Mouse (Mus musculus) heart, postnatal 0 days (tissue): ENCODE results near the gene Hoxa3. TPM values are rescaled to one million over a fixed set of nuclear protein-coding genes. Genes with fewer than 3 reads are reported as not detected.

Experiments
- ATAC-seq: fragments of 200-750 bp; cut with Nextera tagmentation; 2 replicates; pipeline ENCODE4 v1.8.0; 2017; ENCODE audit warnings: low read depth, moderate number of reproducible peaks, moderate library complexity; ENCODE audit not compliant: insufficient read depth
- DNase-seq: peaks from one replicate; pipeline ENCODE4 v3.0.0-alpha.2; 2016; ENCODE audit warnings: low spot score
- H3K27ac ChIP-seq: fragments of 300-500 bp; sonication (generic); 2 replicates; pipeline ENCODE4 v1.5.1; 2014; ENCODE audit warnings: low read depth, mild to moderate bottlenecking
- H3K27me3 ChIP-seq: fragments of 300-500 bp; sonication (generic); 2 replicates; pipeline ENCODE4 v1.6.1; 2014; ENCODE audit warnings: low read length, mixed read lengths; ENCODE audit not compliant: control insufficient read depth, insufficient read depth
- H3K36me3 ChIP-seq: fragments of 300-500 bp; sonication (generic); replicated peaks from 2 replicates; pipeline ENCODE4 v1.6.1; 2014; ENCODE audit warnings: low read length, mixed read lengths; ENCODE audit not compliant: control insufficient read depth, insufficient read depth
- H3K4me1 ChIP-seq: fragments of 300-500 bp; sonication (generic); 2 replicates; pipeline ENCODE4 v1.6.1; 2014; ENCODE audit warnings: antibody characterized with exemption; ENCODE audit not compliant: control insufficient read depth, insufficient read depth
- H3K4me2 ChIP-seq: fragments of 300-500 bp; sonication (generic); 2 replicates; pipeline ENCODE4 v1.6.1; 2014; ENCODE audit warnings: low read depth, mild to moderate bottlenecking, low read length, moderate library complexity
- H3K4me3 ChIP-seq: fragments of 300-500 bp; sonication (generic); 2 replicates; pipeline ENCODE4 v1.5.1; 2014; ENCODE audit warnings: low read depth, low read length
- H3K9ac ChIP-seq: fragments of 300-500 bp; sonication (generic); replicated peaks from 2 replicates; pipeline ENCODE4 v1.6.1; 2014; ENCODE audit warnings: low read depth, low read length, mixed read lengths
- H3K9me3 ChIP-seq: fragments of 300-500 bp; sonication (generic); replicated peaks from 2 replicates; pipeline ENCODE4 v1.6.1; 2016; ENCODE audit warnings: low read length; ENCODE audit not compliant: control insufficient read depth
- CTCF ChIP-seq: IDR thresholded peaks from 2 replicates; pipeline ENCODE4 v1.5.1; 2016; ENCODE audit warnings: antibody characterized with exemption, control low read depth, low read depth
- EP300 ChIP-seq: IDR thresholded peaks from 2 replicates; pipeline ENCODE4 v1.6.1; 2016; ENCODE audit warnings: antibody characterized with exemption, low read depth
- WGBS: fragments of 180-500 bp; shearing (Covaris S2); extraction: QIAGEN DNeasy Blood & Tissue Kit; methylation state at CpG from one replicate; pipeline ENCODE4 v1.1.7; 2014; 5-methylcytosine and 5-hydroxymethylcytosine counted together
- polyA plus RNA-seq: library from polyadenylated mRNA; unstranded; fragments of >200 nt; fragmentation: Nextera tagmentation; extraction: Ambion mirVana; gene quantifications from 2 replicates; pipeline ENCODE4 v1.2.1, GENCODE M21; 2015
- total RNA-seq: library from RNA; depleted of rRNA; stranded (reverse); fragments of >200 nt; gene quantifications from 2 replicates; pipeline ENCODE4 v1.2.3, GENCODE M21; 2014; ENCODE audit warnings: low replicate concordance; rRNA removed

The Hoxa3 gene
- total RNA-seq: 2.3 TPM in 1 of 2 replicates, not detected in the other
- 0.36 and 0.37 TPM in 2 replicates for polyA plus RNA-seq

- H3K9ac ChIP-seq: no peak within 1 kb of the TSS
- H3K4me2 ChIP-seq: peak within 1 kb of the TSS; percentile 43
- H3K27me3 ChIP-seq: peaks cover 100% of the 10 kb centered on the region
- 4% methylated on average over 38 of the region's 38 CpGs for WGBS
- H3K27ac ChIP-seq: no peak within 1 kb of the TSS
- DNase-seq (no peak), ATAC-seq (no peak)
- TF ChIP-seq EP300 (no peak), CTCF (no peak)
- peak within 1 kb of the TSS; percentile 32 for H3K4me3 ChIP-seq
- no peaks in the 10 kb centered on the region for H3K4me1 ChIP-seq
- no peaks in the 10 kb centered on the region for H3K36me3 ChIP-seq
- no peaks in the 10 kb centered on the region for H3K9me3 ChIP-seq
Measured at GRCm38 (mm10) chr6:52213119-52213986, at the start of gene Hoxa3, which contains the start of gene Gm28308. TSS of gene Hoxa3 (minus strand) at chr6:52213336. TSS of gene Gm28308 (minus strand) at chr6:52213339.

DNA sequence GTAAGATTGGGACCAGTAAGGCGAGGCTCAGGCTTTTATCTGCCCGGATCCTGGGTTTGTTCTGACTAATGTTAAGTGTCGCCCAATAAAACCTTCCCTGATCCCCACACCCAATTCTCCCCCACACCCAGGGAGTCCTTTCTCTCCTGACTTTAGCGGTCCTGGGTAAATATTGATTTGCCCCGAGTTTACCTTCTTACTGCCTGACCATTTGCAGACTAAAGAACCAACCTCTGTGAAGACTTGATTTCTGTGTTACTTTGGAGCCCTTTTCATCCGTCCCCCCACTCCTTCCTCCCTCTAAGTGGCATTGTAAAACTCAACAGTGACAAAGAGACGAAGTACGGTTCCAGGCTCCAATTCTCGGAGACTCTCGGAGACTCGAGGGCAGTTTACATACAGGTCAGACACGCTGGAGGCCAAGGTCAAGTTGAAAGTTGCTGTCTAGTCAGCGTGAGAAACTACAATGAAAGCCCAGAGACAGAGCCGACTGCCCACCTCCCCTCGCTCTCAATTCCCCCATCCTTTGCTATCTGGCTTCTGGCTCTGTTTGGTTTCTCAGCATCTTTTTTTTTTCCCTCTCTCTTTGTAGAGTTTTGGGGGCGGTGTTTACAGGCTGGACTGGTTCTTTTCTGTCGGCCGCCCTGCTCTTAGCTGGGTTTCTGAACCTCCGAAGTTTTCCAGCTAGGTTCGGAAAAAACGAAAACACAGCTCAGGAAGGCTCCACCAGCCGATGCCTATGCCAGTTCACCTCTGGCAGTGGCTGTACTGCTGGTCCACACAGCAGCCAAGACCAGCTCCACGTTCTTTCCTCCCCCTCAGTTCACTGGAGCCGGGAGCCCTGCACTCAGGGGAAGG lies 49.6 kb upstream of the Hoxa3 start:
- no peak for DNase-seq

DNA sequence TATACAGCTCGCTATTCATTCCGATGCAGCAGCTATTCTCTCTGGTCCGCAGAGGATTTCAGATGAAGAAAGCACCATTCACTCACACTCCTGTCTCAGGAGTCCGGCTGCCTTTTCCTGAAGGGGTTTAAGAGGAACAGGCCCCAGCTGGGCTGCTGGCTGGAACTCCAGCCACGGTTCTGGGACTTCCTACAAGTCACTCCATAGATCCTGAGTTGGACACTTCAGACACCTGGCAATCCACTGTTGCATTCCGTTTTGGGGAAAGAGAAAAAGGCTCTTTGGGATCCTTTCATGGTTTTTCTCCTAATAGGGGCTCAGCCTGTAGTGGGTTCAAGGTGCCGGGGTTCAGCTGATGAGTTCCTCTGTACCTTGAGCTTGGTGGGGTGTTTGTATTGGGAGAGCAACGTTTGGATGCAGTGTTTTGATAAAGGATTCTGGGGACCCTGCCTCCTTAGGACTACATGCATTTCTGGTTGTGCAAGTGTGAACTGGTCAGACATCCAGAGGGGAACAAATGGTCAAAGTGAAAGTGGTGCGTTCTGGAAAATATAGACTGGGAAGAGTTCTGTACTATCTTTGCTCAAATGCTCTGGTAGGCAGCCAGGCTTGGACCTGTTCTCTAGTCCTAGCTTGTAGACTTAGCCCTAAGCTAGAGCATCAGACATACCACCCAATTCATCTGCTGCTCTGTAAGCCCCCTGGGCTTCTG lies 48.8 kb upstream of the Hoxa3 start:
- WGBS: 2% methylated on average over 9 of the region's 9 CpGs
- H3K4me3 ChIP-seq: peak overlapping the region; percentile 10
- TF ChIP-seq EP300: no peak
- TF ChIP-seq CTCF: no peak
- H3K27ac ChIP-seq: no peak overlapping the region
- no peak overlapping the region for H3K4me2 ChIP-seq
- no peaks in the 10 kb centered on the region for H3K36me3 ChIP-seq
- no peaks in the 10 kb centered on the region for H3K9me3 ChIP-seq
- ATAC-seq (no peak), DNase-seq (no peak)
- peaks cover 6% of the 10 kb centered on the region; the same call in 1 of the 2 replicates for H3K4me1 ChIP-seq
- no peak overlapping the region for H3K9ac ChIP-seq
- peaks cover 97% of the 10 kb centered on the region for H3K27me3 ChIP-seq

More for the DNA sequence above, 49.6 kb upstream of the Hoxa3 start:
- ATAC-seq: no peak
- Histone ChIP-seq H3K4me1 (peaks cover 6% of the 10 kb centered on the region; the same call in 1 of the 2 replicates), H3K9me3 (no peaks in the 10 kb centered on the region), H3K9ac (no peak overlapping the region), H3K27ac (no peak overlapping the region), H3K36me3 (no peaks in the 10 kb centered on the region), H3K27me3 (peaks cover 96% of the 10 kb centered on the region), H3K4me3 (peak overlapping the region; percentile 10; the same call in 1 of the 2 replicates), H3K4me2 (no peak overlapping the region)
- WGBS: 3% methylated on average over 24 of the region's 24 CpGs
- no peak for TF ChIP-seq CTCF
- TF ChIP-seq EP300: no peak

GRCm38 (mm10) chr6:52260654-52261575 lies 47.8 kb upstream of the Hoxa3 start, which contains the start of gene Hoxa13:
TSS of gene Hoxa13 (minus strand) at chr6:52260880.
- H3K9ac ChIP-seq: no peak within 1 kb of the TSS
- H3K4me1 ChIP-seq: peaks cover 6% of the 10 kb centered on the region; the same call in 1 of the 2 replicates
- H3K27ac ChIP-seq: no peak within 1 kb of the TSS
- H3K4me2 ChIP-seq: peak within 1 kb of the TSS; percentile 57
- H3K9me3 ChIP-seq: no peaks in the 10 kb centered on the region
- DNase-seq (no peak), ATAC-seq (no peak; the same call in 1 of the 2 replicates)
- under 1% methylated on average over 45 of the region's 72 CpGs for WGBS
- peaks cover 95% of the 10 kb centered on the region for H3K27me3 ChIP-seq
- no peak for TF ChIP-seq EP300
- no peak for TF ChIP-seq CTCF
- no peaks in the 10 kb centered on the region for H3K36me3 ChIP-seq
- peak within 1 kb of the TSS; percentile 45 for H3K4me3 ChIP-seq
